Mouse (Mus musculus) limb, embryonic 12.5 days (tissue): ENCODE measurements around the gene Rps6kb1. TPM values are rescaled to one million over a fixed set of nuclear protein-coding genes. Genes with fewer than 3 reads are reported as not detected.

Experiments used
- ATAC-seq: fragments of 200-750 bp; cut with Nextera tagmentation; 2 replicates; pipeline ENCODE4 v1.8.0; 2017; ENCODE audit warnings: low read depth, moderate TSS enrichment; ENCODE audit not compliant: insufficient number of reproducible peaks, insufficient read depth, low FRiP score, low TSS enrichment
- H3K27ac ChIP-seq: fragments of 300-500 bp; sonication (generic); 2 replicates; pipeline ENCODE4 v1.5.1; 2016; ENCODE audit warnings: mild to moderate bottlenecking, moderate library complexity
- H3K27me3 ChIP-seq: fragments of 300-500 bp; sonication (generic); 2 replicates; pipeline ENCODE4 v1.6.1; 2016; ENCODE audit warnings: mild to moderate bottlenecking, moderate library complexity
- H3K36me3 ChIP-seq: fragments of 300-500 bp; sonication (generic); 2 replicates; pipeline ENCODE4 v1.6.1; 2016; ENCODE audit warnings: mild to moderate bottlenecking, moderate library complexity
- H3K4me1 ChIP-seq: fragments of 300-500 bp; sonication (generic); replicated peaks from 2 replicates; pipeline ENCODE4 v1.6.1; 2016
- H3K4me2 ChIP-seq: fragments of 300-500 bp; sonication (generic); 2 replicates; pipeline ENCODE4 v1.6.1; 2016; ENCODE audit warnings: mild to moderate bottlenecking, moderate library complexity
- H3K4me3 ChIP-seq: fragments of 300-500 bp; sonication (generic); replicated peaks from 2 replicates; pipeline ENCODE4 v1.5.1; 2016; ENCODE audit warnings: mild to moderate bottlenecking
- H3K9ac ChIP-seq: fragments of 300-500 bp; sonication (generic); replicated peaks from 2 replicates; pipeline ENCODE4 v1.6.1; 2016; ENCODE audit warnings: mild to moderate bottlenecking, moderate library complexity
- H3K9me3 ChIP-seq: fragments of 300-500 bp; sonication (generic); 2 replicates; pipeline ENCODE4 v1.6.1; 2016; ENCODE audit warnings: mild to moderate bottlenecking, moderate library complexity
- WGBS: fragments of 180-500 bp; shearing (Covaris S2); methylation state at CpG from one replicate; pipeline ENCODE4 v1.1.7; 2016; 5-methylcytosine and 5-hydroxymethylcytosine counted together
- microRNA counts: library from miRNA; unstranded; fragments of <30 nt; microRNA quantifications from one replicate; lab custom pipeline; 2017
- microRNA-seq: library from miRNA; unstranded; fragments of <30 nt; microRNA quantifications from one replicate; pipeline ENCODE4, GENCODE M21; 2017
- polyA plus RNA-seq: library from polyadenylated mRNA; unstranded; fragments of >200 nt; fragmentation: Nextera tagmentation; extraction: Ambion mirVana; gene quantifications from 2 replicates; pipeline ENCODE4 v1.2.1, GENCODE M21; 2016

The Rps6kb1 gene
- polyA plus RNA-seq, 1 experiment from 2014 or later: 83.8 TPM

DNA sequence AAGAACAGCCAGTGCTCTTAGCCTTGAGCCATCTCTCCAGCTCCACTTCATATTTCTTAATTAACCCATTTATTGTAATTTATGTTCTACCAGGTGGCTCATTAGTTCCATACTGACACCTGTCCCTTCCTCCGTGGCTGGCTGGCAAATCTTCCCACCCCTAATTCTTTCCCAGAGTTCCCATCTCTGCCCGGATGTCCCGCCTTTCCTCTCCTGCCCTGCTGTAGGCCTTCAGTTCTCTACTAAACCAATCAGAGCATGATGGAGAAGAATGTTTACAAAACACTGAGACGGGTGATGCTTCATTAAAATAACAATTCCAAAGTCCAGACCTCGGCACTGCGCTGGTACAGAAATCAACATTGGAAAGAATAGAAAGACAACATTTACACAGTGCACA is 85.7 kb downstream of the Rps6kb1 start:
- no peaks in the 10 kb centered on the region for H3K9me3 ChIP-seq
- no peaks in the 10 kb centered on the region for H3K36me3 ChIP-seq
- no peak overlapping the region for H3K9ac ChIP-seq
- ATAC-seq: no peak
- no peak overlapping the region for H3K27ac ChIP-seq
- H3K4me2 ChIP-seq: no peak overlapping the region
- H3K4me3 ChIP-seq: no peak overlapping the region
- 0 out of 2 replicates have a peak, but pooled peaks cover 3% of the 10 kb centered on the region for H3K27me3 ChIP-seq
- 0 out of 2 replicates have a peak, but pooled peaks cover 3% of the 10 kb centered on the region for H3K4me1 ChIP-seq
- 92% methylated on average over 6 of the region's 6 CpGs for WGBS

DNA sequence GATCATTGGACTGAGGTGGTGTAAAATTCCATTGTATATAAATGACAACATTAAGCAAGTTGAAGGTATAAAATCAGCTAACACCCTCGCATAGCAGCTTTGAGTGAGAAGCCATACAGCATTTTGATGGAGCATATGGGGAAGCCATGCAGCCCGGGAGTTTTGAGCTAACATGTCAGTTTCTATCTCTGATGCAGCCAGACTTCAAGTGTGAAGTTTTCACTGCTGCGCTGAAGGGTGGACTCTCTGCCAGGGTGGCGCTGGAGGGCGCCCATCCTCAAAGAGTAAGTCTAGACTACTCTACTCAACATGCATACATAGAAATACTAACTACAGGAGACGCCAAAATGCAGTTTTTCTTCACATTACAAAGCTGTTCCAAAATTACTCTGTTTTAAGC is 87.1 kb downstream of the Rps6kb1 start:
- H3K4me3 ChIP-seq: no peak overlapping the region
- no peak overlapping the region for H3K27ac ChIP-seq
- no peak overlapping the region for H3K9ac ChIP-seq
- no peaks in the 10 kb centered on the region for H3K36me3 ChIP-seq
- 0 out of 2 replicates have a peak, but pooled peaks cover 3% of the 10 kb centered on the region for H3K27me3 ChIP-seq
- no peak for ATAC-seq
- no peak overlapping the region for H3K4me2 ChIP-seq
- no peaks in the 10 kb centered on the region for H3K9me3 ChIP-seq
- 0 out of 2 replicates have a peak, but pooled peaks cover 3% of the 10 kb centered on the region for H3K4me1 ChIP-seq
- 83% methylated on average over 6 of the region's 6 CpGs for WGBS

DNA sequence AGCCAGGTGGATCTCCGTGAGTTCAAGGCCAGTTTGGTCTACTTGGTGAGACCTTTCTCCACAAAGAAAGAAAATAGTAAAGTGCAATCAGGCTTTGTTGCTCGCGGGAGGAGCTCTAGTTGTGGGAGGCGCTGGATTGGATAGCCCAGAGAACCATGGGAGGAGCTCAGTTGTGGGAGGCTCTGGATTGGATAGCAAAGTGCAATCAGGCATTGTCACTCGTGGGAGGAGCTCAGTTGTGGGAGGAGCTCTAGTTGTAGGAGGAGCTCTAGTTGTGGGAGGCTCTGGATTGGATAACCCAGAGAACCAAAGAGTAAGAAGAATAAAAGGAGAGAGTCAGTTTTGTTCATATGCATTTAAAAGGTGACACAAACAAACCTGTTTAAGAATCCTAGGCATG is 90.6 kb downstream of the Rps6kb1 start:
- no peaks in the 10 kb centered on the region for H3K4me1 ChIP-seq
- H3K9ac ChIP-seq: no peak overlapping the region
- H3K4me2 ChIP-seq: no peak overlapping the region
- WGBS: 94% methylated on average over 5 of the region's 5 CpGs
- no peak overlapping the region for H3K4me3 ChIP-seq
- H3K27ac ChIP-seq: no peak overlapping the region
- H3K9me3 ChIP-seq: no peaks in the 10 kb centered on the region
- 0 out of 2 replicates have a peak, but pooled peaks cover 3% of the 10 kb centered on the region for H3K27me3 ChIP-seq
- H3K36me3 ChIP-seq: no peaks in the 10 kb centered on the region
- no peak for ATAC-seq

MicroRNA genes within 50 kb of the gene (microRNA counts, 519-probe panel; counts per million panel counts)
- microRNA mmu-miR-21 (lab: Ali Mortazavi, UCI): 4,931 counts per million, percentile 46 among the panel's probes with 10 or more counts

Small RNA genes lying within 50 kb of the gene (microRNA-seq; reads per million reads assigned to microRNA genes)
- gene Mir21a: 5,340 reads per million, percentile 90 among the genes with 10 or more reads in this experiment

Other genes with a start within 250 kb of the Rps6kb1 start
- 10.8 and 13.0 TPM in 2 replicates for gene Med13, start 187.2 kb downstream of the Rps6kb1 start, polyA plus RNA-seq
- gene Rnft1, start 60.1 kb downstream of the Rps6kb1 start, polyA plus RNA-seq: 33.3 and 36.9 TPM in 2 replicates
- 9.8 and 11.5 TPM in 2 replicates for gene Tubd1, start 186 bp upstream of the Rps6kb1 start, polyA plus RNA-seq
- gene Vmp1, start 139.0 kb upstream of the Rps6kb1 start, polyA plus RNA-seq: 79.8 and 85.1 TPM in 2 replicates
- gene Ptrh2, start 139.2 kb upstream of the Rps6kb1 start, polyA plus RNA-seq: 40.4 and 42.9 TPM in 2 replicates
- 129 and 137 TPM in 2 replicates for gene Cltc, start 212.8 kb upstream of the Rps6kb1 start, polyA plus RNA-seq